Mouse (Mus musculus) layer of hippocampus, adult 11-12 months (tissue): ENCODE data around the gene Wipf3.

ENCODE experiments used
- DNase-seq: peaks from one replicate; pipeline ENCODE4 v3.0.0; 2022; ENCODE audit warnings: low spot score

Wipf3 gene

GRCm38 (mm10) chr6:54429447-54430194 lies at the start of gene Wipf3:
Gene Wipf3, plus strand, starts transcription at chr6:54429603.
- peak; percentile 39 for DNase-seq

DNA sequence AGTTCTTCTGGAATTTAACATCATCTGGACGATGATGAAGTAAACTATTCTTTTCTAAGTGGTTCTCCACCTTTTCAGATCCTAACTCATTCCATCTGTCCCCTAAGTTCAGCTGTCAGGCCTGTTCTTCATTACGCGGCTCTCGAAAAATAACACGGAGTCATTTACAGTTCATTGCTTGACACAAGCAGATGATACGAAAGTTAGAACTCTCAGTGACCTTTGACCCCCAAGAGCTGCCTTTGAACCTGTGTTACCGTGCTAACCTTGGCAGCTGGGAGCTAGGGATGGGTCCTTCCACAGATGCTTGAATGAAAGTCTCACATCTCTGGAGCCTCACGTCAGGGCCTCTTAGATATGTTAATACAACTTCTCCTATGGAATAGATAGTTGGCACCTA lies 46.8 kb upstream of the Wipf3 start:
- DNase-seq: no peak

GRCm38 (mm10) chr6:54383893-54384524 lies 45.4 kb upstream of the Wipf3 start:
- DNase-seq: no peak

DNA sequence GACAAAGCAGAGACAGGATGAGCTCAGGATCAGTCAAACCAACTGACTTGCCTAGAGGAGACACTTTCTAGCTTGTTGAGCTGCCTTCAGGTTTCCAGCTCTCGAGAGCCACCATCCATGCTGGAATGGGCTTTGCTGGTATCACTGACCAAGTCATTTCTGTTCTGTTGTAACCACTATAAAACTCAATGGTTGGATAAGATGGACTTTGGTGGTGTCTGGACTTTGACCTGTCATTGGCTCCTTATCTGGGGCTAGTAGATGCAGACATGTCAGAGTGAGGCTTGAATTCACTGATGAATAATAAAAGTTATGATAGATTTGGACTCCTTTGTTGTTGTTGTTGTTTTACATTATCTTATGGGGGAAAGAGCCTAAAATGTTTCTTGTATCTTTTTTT lies 44.6 kb upstream of the Wipf3 start:
- no peak for DNase-seq

DNA sequence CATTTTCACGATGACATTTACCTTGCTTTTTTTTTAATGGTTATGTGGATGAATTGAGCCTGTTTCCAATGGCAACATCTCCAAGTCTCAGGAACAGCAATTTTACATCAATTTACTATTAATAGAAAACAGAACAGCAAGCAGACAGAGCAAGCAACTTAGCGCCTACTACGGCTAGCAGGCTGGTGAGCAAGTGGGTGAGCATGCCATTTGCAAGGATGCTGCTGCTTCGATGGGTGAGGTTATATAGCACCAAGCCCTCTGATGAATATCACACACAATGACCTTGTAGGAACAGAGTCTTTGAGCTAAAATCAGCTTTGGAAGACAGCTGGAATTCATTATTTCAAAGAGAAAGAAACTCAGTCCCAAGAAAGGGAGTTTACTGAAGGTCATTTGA lies 43.0 kb upstream of the Wipf3 start:
- DNase-seq: no peak

- no peak for DNase-seq
Measured at GRCm38 (mm10) chr6:54387044-54387443, 42.4 kb upstream of the Wipf3 start.

DNA sequence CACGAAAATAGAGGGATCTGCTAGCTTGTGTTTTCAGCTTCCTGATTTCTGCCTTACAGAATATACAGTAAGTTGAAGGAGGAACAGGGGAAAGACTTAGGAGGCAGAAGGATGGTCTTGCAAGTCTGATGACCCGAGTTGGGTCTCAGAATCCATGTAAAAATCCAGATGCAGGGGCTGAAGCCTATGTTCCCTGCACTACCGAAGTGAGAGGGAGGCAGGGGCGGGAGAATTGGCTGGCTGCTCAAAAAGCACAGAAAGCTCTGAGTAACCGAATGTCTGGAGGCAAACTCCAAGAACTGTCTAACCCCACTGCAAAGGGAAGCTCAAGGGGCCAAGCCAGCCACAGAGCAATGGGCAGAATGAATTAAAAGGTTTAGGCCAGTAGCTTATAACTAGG lies 41.7 kb upstream of the Wipf3 start:
- no peak for DNase-seq

- DNase-seq: no peak
Measured at GRCm38 (mm10) chr6:54388690-54389275, 40.6 kb upstream of the Wipf3 start.

DNA sequence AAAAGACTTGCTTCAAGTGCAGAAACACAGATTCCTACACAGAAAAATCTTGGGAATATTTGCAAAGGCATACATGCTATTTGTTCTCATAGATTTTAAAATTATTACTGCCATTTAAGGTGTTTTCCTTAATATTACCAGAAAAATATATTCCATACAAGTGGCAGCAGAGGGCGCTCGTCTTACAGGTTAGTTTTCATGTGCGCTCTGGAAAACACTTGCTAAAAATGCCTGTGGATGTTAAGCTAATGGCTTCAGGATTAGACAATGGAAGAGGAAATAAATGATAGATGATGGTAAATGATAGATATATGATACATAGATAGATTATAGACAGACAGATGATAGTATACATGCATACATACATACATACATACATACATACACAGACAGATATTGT lies 37.6 kb upstream of the Wipf3 start:
- no peak for DNase-seq

GRCm38 (mm10) chr6:54393886-54394285 lies 35.5 kb upstream of the Wipf3 start:
- no peak for DNase-seq

- no peak for DNase-seq
Measured at GRCm38 (mm10) chr6:54399194-54399923, 30.0 kb upstream of the Wipf3 start.

GRCm38 (mm10) chr6:54401503-54401902 lies 27.9 kb upstream of the Wipf3 start:
- DNase-seq: no peak

GRCm38 (mm10) chr6:54404916-54405315 lies 24.5 kb upstream of the Wipf3 start:
- no peak for DNase-seq

- DNase-seq: no peak
Measured at GRCm38 (mm10) chr6:54406116-54406515, 23.3 kb upstream of the Wipf3 start.

DNA sequence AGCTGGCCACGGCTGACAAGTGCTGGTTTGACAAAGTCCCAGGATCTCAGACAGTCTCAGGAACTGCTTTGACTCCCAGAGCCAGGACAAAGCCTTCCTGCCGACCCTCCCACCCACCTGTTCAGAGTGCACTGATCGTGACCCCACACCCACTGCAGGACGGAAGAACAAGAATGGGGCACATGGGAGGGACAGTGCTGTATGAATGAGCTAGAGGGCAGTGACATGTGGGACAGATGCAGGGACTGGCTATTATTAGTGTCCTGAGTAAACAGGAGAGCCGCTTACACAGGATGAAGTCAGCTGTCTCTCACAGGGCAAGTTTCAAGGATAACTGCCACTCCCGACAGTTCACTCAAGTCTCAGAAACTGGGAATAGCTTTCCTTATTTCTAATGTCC lies 20.1 kb upstream of the Wipf3 start:
- DNase-seq: no peak

GRCm38 (mm10) chr6:54410451-54410850 lies 19.0 kb upstream of the Wipf3 start:
- no peak for DNase-seq

DNA sequence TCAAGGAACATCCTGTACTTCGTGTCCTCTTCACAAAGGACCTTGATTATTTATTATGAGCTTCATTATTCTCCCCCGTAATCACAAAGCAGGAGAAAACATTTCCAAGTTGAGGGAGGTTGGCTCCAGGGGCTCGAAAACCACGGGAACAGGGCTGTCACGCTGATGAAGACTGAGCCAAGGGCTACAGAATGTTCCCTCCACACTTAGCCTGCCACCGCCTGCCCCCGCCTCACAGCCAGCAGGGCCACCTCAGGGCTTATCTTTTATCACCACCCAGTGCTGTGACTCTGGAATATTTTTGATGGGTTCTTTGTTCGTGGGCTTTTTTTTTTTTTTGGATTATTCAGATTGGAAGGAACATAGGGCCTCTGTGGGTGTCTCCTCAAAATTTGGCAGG lies 17.8 kb upstream of the Wipf3 start:
- DNase-seq: no peak

GRCm38 (mm10) chr6:54412879-54413278 lies 16.5 kb upstream of the Wipf3 start:
- no peak for DNase-seq

DNA sequence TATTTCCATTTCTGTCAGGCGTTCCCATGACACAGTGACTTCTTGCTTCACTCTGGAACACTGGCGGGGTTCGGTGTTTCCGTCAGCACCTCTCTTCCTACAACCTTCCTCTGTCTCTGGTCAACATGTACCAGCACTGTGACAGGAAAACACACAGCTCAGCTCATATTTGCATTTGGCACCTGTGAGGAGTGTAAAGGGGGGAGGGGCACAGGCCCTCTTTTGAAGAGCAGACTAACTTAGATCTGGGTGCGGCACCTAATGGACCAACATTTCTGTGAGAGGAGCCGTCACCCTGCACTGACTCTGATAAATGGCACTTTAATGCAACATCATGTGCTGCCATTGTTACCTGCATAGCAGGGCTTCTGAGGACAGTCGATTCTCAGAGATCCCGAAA lies 4.2 kb upstream of the Wipf3 start:
- no peak for DNase-seq

- DNase-seq: no peak
Measured at GRCm38 (mm10) chr6:54428850-54429446, 455 bp upstream of the Wipf3 start.

DNA sequence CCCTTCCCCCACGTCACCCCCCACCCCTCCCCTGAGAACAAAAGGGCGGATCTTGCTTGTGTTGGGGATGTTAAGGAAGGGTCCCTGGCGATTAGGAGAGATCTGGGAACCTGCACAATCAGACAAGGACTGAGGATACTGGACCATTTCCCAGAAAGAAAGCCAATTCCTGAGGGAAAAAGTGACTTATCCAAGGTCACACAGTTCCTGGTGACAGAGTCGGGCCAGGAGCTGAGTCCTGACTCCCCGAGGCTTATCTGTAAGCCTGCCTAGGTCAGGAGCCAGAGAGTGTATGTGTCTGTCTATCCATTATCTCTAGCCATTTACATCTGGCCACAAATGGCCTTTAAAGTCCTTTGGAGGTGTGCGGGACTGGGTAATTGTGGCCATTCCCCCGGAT lies 818 bp downstream of the Wipf3 start:
- DNase-seq: no peak

DNA sequence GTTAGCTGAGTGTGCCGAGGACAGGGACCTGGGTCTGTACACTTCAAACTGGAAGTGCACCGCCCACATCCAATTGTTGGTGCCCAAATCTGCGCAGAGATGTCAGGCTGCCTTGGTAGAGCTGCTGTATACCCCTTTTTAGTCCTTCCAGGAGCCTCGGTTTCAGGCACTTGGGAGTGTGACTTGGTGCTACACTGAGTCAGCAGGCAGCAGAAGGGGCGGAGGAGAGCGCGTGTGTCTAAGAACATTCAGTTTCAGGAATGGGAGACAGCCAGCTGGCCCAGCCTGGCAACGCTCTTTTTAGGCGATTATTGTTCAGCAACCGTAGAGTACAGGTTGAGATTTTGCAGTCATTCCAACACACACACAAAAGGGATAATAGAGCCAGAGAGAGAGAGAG lies 2.4 kb downstream of the Wipf3 start:
- peak; percentile 89 for DNase-seq
